Mouse (Mus musculus): ENCODE data around the gene Slc7a15. TPM values are rescaled to one million over a fixed set of nuclear protein-coding genes. Genes with fewer than 3 reads are reported as not detected.

The Slc7a15 gene
- total RNA-seq, 4 experiments from 2014 or later: not detected

- no peak for DNase-seq
Measured at GRCm38 (mm10) chr12:8506954-8507707, 91.7 kb downstream of the Slc7a15 start.

DNA sequence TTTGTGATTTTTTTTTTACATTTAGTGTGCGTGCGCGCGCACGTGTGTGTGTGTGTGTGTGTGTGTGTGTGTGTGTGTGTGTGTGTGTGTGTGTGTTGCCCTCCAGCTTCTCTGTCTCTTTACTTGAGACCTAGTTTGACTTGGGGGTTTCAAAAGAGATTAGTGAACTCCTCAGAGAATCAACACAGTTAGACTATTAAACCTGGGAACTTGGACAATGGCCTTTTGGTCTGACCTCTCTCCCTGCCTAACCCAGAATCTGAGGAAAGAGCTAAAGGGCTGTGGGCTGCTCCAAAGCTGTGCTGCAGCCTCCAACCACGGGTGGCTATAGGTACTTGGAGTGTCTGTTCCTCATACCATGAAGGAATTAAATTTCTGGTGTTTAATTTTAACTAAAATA lies 94.7 kb downstream of the Slc7a15 start:
- DNase-seq: no peak

DNA sequence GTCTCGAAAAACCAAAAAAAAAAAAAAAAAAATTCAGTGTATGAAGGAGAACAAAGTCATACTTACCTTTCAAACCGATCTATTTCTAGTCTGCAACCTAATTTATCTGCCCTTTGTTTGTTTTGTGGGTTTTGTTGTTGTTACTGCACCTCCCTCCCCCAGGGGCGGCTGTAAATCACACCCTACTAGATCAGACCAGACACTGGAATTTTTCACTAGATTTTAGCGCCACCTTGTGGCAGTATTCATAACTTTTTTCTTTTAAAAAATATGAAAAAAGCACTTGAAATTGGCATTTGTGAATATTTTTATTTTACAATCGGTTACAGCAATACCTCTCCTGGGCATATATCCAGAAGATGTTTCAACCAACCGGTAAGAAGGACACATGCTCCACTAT lies 96.3 kb downstream of the Slc7a15 start:
- DNase-seq: peak; percentile 46

- no peak for DNase-seq
Measured at GRCm38 (mm10) chr12:8501571-8502305, 97.1 kb downstream of the Slc7a15 start.

DNA sequence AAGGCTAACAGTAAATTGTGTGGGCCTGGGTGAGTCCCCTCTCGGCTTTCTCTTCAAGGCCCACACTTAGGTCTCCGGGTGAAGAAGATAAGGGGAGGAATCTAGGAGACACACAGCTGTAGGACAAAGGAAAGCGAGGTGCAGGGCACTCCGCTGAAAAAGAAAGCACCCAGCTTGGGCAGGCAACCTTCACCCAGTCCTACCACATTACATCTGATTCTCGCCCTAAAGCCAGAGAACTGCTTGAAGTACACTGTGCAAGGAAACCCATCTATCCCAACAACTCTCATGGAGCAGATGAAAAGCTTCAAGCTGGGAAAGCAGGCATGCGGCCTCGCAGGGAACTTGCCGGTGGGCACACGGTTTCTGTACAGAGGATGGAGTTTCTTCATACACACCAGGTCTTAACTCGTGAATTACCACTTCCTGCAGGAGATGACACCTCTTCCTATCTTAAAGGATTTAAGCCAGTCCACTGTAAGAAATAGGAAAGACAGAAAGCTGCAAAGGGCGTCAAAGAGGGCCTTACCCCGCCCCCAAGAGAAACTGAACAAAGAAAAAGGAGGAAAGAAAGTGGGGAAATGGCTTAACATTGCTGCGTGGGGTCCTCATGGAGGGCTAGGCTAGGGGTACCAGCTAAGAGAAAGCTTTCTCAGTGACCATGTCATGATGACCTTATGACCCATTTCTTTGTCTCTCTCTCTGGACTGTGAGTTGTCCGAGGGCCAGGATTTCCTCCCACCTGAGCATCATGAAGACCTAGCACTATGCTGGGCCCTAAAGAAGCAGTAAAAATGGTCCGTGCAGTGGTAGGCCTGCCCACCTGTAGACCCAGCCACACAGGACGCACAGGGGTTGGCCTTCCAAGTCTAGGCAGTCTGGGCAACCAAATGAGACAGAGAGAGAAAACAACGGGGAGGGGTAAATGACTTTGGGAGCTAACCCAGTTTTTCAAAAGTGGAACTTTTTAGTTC lies 98.0 kb downstream of the Slc7a15 start:
- DNase-seq: peak; percentile 28

DNA sequence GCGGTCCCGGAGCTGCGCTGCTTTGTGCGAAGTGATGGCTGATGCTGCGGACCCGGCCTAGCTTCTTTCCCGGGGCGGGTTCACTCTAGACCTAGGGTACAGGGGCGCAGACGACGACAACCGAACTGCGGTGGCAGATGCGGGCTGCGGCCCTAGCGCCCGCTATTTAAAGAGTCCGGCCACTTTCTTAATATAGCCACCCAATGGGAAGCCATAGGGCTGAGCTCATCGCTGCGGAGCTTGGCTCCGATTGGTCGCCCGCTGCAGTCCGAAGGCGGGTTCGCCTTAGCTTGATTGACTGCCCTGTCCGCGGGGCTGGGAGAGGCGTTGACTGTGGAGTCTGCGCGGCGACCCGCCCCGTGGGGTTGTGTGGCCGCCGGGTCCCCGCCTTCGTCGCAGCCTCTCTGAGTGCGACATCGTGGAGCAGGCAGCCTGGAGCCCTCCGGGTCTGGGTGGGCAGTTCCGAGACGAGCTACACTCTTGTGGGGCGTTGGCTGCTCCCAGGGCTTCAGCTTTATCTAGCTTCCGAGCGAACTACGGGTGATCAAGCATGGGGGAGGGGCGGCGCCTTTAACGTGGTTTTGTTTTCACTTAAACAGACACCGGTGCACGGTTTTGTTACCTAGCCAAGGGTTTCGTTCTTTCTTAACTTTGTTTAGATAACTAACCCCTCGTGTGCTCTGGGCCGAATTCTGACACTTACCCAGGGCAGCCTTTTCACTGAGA lies 98.8 kb downstream of the Slc7a15 start, which contains the start of gene Rhob:
TSS of gene Rhob (minus strand) at position 139 of the 726 bp plus-strand sequence.
- DNase-seq: peak; percentile 99

DNA sequence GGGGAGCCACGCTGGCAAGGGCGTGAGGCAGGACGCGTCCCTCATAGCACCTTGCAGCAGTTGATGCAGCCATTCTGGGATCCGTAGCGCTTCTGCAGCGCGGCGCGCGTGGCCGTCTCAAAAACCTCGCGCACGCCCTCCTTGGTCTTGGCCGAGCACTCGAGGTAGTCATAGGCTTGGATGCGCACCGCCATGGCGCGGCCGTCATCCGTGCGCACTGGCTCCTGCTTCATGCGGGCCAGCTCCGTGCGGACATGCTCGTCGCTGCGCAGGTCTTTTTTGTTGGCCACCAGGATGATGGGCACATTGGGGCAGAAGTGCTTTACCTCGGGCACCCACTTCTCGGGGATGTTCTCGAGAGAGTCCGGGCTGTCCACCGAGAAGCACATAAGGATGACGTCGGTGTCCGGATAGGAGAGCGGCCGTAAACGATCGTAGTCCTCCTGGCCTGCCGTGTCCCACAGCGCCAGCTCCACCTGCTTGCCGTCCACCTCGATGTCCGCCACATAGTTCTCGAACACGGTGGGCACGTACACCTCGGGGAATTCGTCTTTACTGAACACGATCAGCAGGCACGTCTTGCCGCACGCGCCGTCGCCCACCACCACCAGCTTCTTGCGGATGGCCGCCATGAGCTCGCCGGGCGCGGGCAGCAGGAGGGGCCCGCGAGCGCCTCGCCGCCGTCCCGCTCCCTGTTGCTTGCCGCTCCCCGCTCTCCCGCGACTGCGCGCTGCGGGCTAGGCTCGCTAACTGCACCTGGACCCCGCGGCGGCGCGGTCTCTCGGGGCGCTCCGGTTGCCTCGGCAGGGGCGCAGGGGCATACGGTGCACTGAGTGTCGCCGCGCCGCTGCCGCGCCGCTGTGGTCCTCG lies 99.6 kb downstream of the Slc7a15 start:
- peak; percentile 50 for DNase-seq

GRCm38 (mm10) chr12:8498591-8499000 lies 100.3 kb downstream of the Slc7a15 start:
- DNase-seq: peak; percentile 52

- no peak for DNase-seq
Measured at GRCm38 (mm10) chr12:8498148-8498571, 100.7 kb downstream of the Slc7a15 start.

DNA sequence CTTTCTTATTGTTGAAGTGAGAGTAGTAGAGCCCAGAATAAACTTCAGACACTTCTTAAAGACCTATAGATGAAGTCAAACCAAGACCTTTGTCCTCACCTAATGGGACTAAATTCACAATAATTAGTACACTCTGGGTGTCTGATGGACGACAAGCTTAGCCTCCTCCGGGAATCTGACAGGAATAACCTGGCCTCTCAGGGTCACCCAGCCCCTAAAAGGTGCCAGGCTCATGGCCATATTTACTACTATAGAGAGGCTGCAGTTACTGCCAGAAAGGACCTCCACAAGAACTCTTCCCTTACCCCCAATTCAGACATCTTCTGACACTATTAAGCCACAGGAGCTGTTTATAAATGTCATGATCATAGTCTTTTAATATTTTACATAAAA lies 101.6 kb downstream of the Slc7a15 start:
- no peak for DNase-seq

DNA sequence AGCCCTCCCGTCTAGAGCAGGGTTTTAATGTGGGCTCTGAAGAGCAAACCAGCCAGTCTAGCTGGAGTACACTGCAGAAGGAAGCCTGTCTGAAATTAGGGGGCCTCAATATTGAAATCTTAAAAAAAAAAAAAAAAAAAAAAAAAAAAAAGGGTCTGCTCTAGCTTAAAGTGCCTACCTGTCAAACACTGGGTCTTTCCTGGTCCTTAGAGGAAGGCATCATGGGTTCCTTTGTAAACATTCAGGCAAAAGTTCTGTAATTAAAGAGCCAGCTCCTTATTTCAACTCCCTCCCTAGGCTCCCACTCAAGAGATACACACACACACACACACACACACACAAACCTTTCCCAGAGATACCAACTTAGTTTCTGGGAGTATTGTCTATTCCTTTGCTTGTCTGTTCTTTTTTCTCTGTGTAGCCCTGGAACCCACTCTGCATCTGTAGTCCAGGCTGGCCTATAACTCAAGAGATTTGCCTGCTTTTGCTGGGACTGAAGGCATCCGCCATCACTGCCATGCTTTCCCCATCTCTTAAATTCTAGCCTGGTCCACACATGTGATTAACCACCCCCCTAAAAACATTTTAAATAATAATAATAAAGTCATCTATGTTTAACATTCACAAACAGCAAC lies 102.1 kb downstream of the Slc7a15 start:
- no peak for DNase-seq

- DNase-seq: peak; percentile 58
Measured at GRCm38 (mm10) chr12:8495881-8496678, 102.8 kb downstream of the Slc7a15 start.

DNA sequence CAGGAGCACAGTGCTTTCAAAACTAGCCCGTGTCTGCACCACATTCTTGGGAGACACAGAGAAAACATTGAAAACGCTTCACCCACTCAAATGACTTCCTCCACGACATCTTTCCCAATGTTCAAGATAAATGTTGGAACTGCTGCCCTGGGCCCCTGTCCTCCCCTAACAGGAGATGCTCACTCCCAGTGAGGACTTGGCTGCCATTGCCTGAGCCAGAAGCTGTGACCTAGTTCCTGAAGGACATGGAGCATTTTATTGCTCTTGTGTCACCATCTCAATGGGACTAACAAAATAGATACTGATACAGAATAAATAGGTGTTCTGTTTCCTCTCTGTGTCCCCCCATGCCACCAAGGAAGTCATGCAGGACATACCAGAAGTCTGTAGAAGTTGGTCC lies 104.2 kb downstream of the Slc7a15 start:
- peak; percentile 42 for DNase-seq

DNA sequence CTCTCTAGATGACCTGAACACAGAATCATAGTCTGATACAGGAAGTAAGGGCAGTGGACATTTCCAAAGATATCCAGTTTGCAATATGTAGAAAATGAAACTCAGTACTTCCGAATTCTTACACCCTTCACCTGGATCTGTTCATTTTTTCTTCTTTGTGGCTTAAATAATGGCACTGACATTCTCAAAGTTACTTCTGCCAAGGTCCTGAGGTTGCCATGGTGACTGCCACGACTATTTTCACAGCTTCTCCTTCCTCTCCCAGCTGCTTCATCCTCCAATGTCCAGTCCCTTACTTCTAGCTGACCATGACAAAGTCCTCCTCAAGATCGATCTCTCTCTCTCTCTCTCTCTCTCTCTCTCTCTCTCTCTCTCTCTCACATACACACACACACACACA lies 105.5 kb downstream of the Slc7a15 start:
- DNase-seq: no peak

GRCm38 (mm10) chr12:8489098-8489497 lies 109.8 kb downstream of the Slc7a15 start:
- DNase-seq: no peak

- DNase-seq: no peak
Measured at GRCm38 (mm10) chr12:8488652-8488980, 110.2 kb downstream of the Slc7a15 start.

DNA sequence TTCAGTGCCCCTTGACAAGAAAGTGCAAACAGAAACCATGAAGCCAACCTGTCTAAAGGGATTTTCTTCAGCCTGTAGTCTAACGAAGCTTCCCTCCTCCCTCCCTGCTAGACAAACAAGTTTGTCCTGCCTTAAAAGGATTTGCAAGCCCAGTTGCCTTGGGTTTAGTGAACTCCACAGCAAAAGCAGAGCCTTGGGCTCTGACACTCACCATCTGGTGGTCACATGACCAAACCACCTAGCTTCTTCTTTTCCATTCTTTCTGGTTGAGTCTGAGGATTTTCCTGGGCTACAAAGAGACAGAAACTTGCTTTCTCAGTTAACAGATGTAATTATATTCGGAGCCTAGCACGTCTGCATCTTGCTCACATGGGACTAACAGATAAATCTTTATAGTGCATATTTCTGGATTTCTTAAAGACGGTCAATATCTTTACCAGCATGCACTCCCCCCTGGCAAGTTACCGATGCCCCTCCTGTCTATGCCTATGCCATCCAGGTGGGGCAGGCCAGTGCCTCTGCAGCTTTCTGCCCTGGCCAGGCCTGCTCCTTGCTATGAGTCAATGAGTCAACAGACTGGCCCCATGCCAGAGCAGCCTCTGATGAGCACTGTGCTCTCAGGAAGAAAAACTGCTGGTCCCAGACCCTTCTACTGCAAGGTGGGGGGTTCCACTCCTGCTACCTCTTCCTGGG lies 110.8 kb downstream of the Slc7a15 start:
- peak; percentile 80 for DNase-seq

DNA sequence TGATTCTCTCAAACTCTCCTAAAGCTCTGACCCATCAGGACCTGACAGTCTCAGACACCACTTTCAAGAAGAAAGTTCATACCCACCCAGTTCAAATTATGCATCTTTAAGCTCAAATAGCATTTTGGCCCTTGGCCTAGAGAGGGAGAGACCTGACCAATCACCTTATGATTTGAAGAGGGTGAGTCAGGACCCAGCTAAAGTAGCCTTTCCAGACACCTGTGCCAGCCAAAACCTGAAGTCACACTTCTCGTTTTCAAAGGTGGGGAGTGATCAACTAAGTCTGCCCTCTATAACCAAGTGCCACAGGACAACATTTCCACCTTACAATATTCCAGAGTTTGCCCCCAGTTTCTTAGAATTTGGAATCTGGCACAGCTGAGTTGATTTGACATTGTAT lies 111.6 kb downstream of the Slc7a15 start:
- no peak for DNase-seq

- no peak for DNase-seq
Measured at GRCm38 (mm10) chr12:8485247-8485646, 113.6 kb downstream of the Slc7a15 start.
